Mouse (Mus musculus): Measurements from ENCODE around the gene Mmp25. TPM values are rescaled to one million over a fixed set of nuclear protein-coding genes. Genes with fewer than 3 reads are reported as not detected.
A peak's percentile ranks its signal among the peaks of the same experiment; 100 is the strongest.

The Mmp25 gene
- polyA plus RNA-seq, 1 experiment, result 1.9 TPM

GRCm38 (mm10) chr17:23661526-23661925, 16.4 kb upstream of the Mmp25 start:
- no peak for DNase-seq (ENCODE audit: low read depth)
- peak; percentile 41; the same call in 1 of the 2 replicates for TF ChIP-seq CTCF (IDR thresholded peaks at IDR 0.05; ENCODE audit: borderline replicate concordance, extremely low read depth, insufficient read depth, insufficient read length)
- TF ChIP-seq POLR2A (IDR thresholded peaks at IDR 0.05; ENCODE audit: borderline replicate concordance, extremely low read depth, insufficient read depth, insufficient read length, poor library complexity, severe bottlenecking), result no peak

- TF ChIP-seq CTCF (IDR thresholded peaks at IDR 0.05; ENCODE audit: borderline replicate concordance, extremely low read depth, insufficient read depth, insufficient read length), result no peak
- TF ChIP-seq POLR2A (IDR thresholded peaks at IDR 0.05; ENCODE audit: borderline replicate concordance, extremely low read depth, insufficient read depth, insufficient read length, poor library complexity, severe bottlenecking), result no peak
- DNase-seq (ENCODE audit: low read depth), result no peak
Measured at GRCm38 (mm10) chr17:23660876-23661200, 15.8 kb upstream of the Mmp25 start.

- peak; percentile 50 for TF ChIP-seq CTCF (IDR thresholded peaks at IDR 0.05; ENCODE audit: borderline replicate concordance, extremely low read depth, insufficient read depth, insufficient read length)
- TF ChIP-seq POLR2A (IDR thresholded peaks at IDR 0.05; ENCODE audit: borderline replicate concordance, extremely low read depth, insufficient read depth, insufficient read length, poor library complexity, severe bottlenecking), result no peak
- DNase-seq (ENCODE audit: low read depth), result no peak
Measured at GRCm38 (mm10) chr17:23660117-23660875, 15.2 kb upstream of the Mmp25 start, which contains the start of gene Bicdl2. Gene Bicdl2 (plus strand): TSS chr17:23660506.

GRCm38 (mm10) chr17:23658450-23658849, 13.4 kb upstream of the Mmp25 start:
- no peak for DNase-seq (ENCODE audit: low read depth)
- TF ChIP-seq POLR2A (IDR thresholded peaks at IDR 0.05; ENCODE audit: borderline replicate concordance, extremely low read depth, insufficient read depth, insufficient read length, poor library complexity, severe bottlenecking) (no peak), CTCF (IDR thresholded peaks at IDR 0.05; ENCODE audit: borderline replicate concordance, extremely low read depth, insufficient read depth, insufficient read length) (no peak)

- no peak for TF ChIP-seq POLR2A (IDR thresholded peaks at IDR 0.05; ENCODE audit: borderline replicate concordance, extremely low read depth, insufficient read depth, insufficient read length, poor library complexity, severe bottlenecking)
- TF ChIP-seq CTCF (IDR thresholded peaks at IDR 0.05; ENCODE audit: borderline replicate concordance, extremely low read depth, insufficient read depth, insufficient read length), result no peak
- DNase-seq (ENCODE audit: low read depth), result no peak
Measured at GRCm38 (mm10) chr17:23654410-23654809, 9.3 kb upstream of the Mmp25 start.

GRCm38 (mm10) chr17:23654001-23654400, 8.9 kb upstream of the Mmp25 start:
- TF ChIP-seq POLR2A (IDR thresholded peaks at IDR 0.05; ENCODE audit: borderline replicate concordance, extremely low read depth, insufficient read depth, insufficient read length, poor library complexity, severe bottlenecking), result no peak

GRCm38 (mm10) chr17:23653324-23653723, 8.2 kb upstream of the Mmp25 start:
- DNase-seq (ENCODE audit: low read depth), result no peak
- no peak; the same call in 1 of the 2 replicates for TF ChIP-seq CTCF (IDR thresholded peaks at IDR 0.05; ENCODE audit: borderline replicate concordance, extremely low read depth, insufficient read depth, insufficient read length)
- TF ChIP-seq POLR2A (IDR thresholded peaks at IDR 0.05; ENCODE audit: borderline replicate concordance, extremely low read depth, insufficient read depth, insufficient read length, poor library complexity, severe bottlenecking), result no peak

More at GRCm38 (mm10) chr17:23654001-23654400, 8.9 kb upstream of the Mmp25 start:
- no peak for DNase-seq (ENCODE audit: low read depth)

- DNase-seq (ENCODE audit: low read depth), result no peak
- TF ChIP-seq CTCF (IDR thresholded peaks at IDR 0.05; ENCODE audit: borderline replicate concordance, extremely low read depth, insufficient read depth, insufficient read length), result no peak
- no peak for TF ChIP-seq POLR2A (IDR thresholded peaks at IDR 0.05; ENCODE audit: borderline replicate concordance, extremely low read depth, insufficient read depth, insufficient read length, poor library complexity, severe bottlenecking)
Measured at GRCm38 (mm10) chr17:23651363-23651762, 6.3 kb upstream of the Mmp25 start.

- DNase-seq (ENCODE audit: low read depth), result no peak
Measured at GRCm38 (mm10) chr17:23645894-23646293, 817 bp upstream of the Mmp25 start.

GRCm38 (mm10) chr17:23631241-23631640, 13.8 kb downstream of the Mmp25 start:
- no peak for TF ChIP-seq POLR2A (IDR thresholded peaks at IDR 0.05; ENCODE audit: borderline replicate concordance, extremely low read depth, insufficient read depth, insufficient read length, poor library complexity, severe bottlenecking)
- TF ChIP-seq CTCF (IDR thresholded peaks at IDR 0.05; ENCODE audit: borderline replicate concordance, extremely low read depth, insufficient read depth, insufficient read length), result no peak
- DNase-seq (ENCODE audit: low read depth), result no peak

More at GRCm38 (mm10) chr17:23645894-23646293, 817 bp upstream of the Mmp25 start:
- TF ChIP-seq POLR2A (IDR thresholded peaks at IDR 0.05; ENCODE audit: borderline replicate concordance, extremely low read depth, insufficient read depth, insufficient read length, poor library complexity, severe bottlenecking), result no peak
- no peak for TF ChIP-seq CTCF (IDR thresholded peaks at IDR 0.05; ENCODE audit: borderline replicate concordance, extremely low read depth, insufficient read depth, insufficient read length)

GRCm38 (mm10) chr17:23630195-23631020, 14.7 kb downstream of the Mmp25 start:
- TF ChIP-seq POLR2A (IDR thresholded peaks at IDR 0.05; ENCODE audit: borderline replicate concordance, extremely low read depth, insufficient read depth, insufficient read length, poor library complexity, severe bottlenecking), result no peak
- peak; percentile 84 for TF ChIP-seq CTCF (IDR thresholded peaks at IDR 0.05; ENCODE audit: borderline replicate concordance, extremely low read depth, insufficient read depth, insufficient read length)
- peak; percentile 77 for DNase-seq (ENCODE audit: low read depth)

Data from brain, embryonic 14.5 days (tissue).